26 mouse cellular contexts compared by ENCODE assay signal in the genomic region with DNA sequence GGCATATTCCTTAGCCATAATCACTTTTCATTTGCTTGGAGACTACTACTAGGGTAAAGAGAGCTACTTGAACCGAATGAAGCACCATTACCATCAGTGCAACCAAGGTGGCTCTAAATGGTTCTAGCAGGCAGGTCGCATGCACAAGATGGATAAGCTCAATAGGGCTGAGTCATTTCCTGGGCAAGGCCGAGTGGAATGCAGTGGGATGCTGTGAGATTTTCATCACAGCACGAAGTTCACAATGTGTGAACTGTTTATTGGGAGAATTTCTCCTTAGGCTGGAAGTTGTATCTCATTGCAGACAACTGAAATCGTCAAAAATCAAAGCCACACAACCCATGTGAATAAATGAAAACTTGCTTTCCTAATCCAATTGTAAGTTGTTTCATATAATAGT.
"Had no signal": no experiment of that assay in that cellular context is flagged by ENCODE, and none has a peak within 500 bp of the region (broad histone marks: within the 10 kb centered on the region; RNA-seq: fewer than 3 reads in every experiment).

No protein-coding gene starts in this region.

- ATAC-seq: hindbrain, embryonic 16.5 days; inflammation-experienced regulatory T-cells, adult 6 months; intestine, embryonic 15.5 days; intestine, postnatal 0 days; liver, embryonic 12.5 days had no signal

- H3K27ac ChIP-seq: heart, adult 2 months; hindbrain, embryonic 10.5 days; hindbrain, embryonic 12.5 days; hindbrain, embryonic 14.5 days; intestine, embryonic 15.5 days; layer of hippocampus, adult 2 months; left cerebral cortex, adult 2 months; limb, embryonic 13.5 days; limb, embryonic 15.5 days; liver, embryonic 12.5 days; liver, embryonic 14.5 days had no signal

- DNase-seq: gastrocnemius, postnatal 14 days; gastrocnemius, postnatal 36 days; heart, adult 11 months; heart, adult 2 months; heart, postnatal 10 days; heart, postnatal 4 days; kidney, adult 18-20 months; kidney, adult 8-10 months; kidney, postnatal 10 days; kidney, postnatal 25 days; kidney, postnatal 4 days; left cerebral cortex, postnatal 4 days had no signal

- H3K9me3 ChIP-seq: heart, embryonic 12.5 days; hindbrain, embryonic 10.5 days; hindbrain, embryonic 12.5 days; intestine, embryonic 15.5 days; limb, embryonic 13.5 days; limb, embryonic 15.5 days; liver, embryonic 12.5 days had no signal

- H3K36me3 ChIP-seq: heart, embryonic 12.5 days; hindbrain, embryonic 10.5 days; hindbrain, embryonic 12.5 days; intestine, embryonic 15.5 days; limb, embryonic 13.5 days; limb, embryonic 15.5 days; liver, embryonic 12.5 days had no signal

- H3K4me2 ChIP-seq: heart, embryonic 12.5 days; hindbrain, embryonic 12.5 days; hindbrain, embryonic 14.5 days; intestine, embryonic 15.5 days; limb, embryonic 13.5 days; limb, embryonic 15.5 days; liver, embryonic 12.5 days had no signal

- H3K27me3 ChIP-seq: heart, embryonic 12.5 days; hindbrain, embryonic 12.5 days; intestine, embryonic 15.5 days; limb, embryonic 13.5 days; limb, embryonic 15.5 days; liver, embryonic 12.5 days had no signal

- H3K4me3 ChIP-seq: heart, adult 2 months; heart, embryonic 12.5 days; hindbrain, embryonic 10.5 days; hindbrain, embryonic 12.5 days; intestine, embryonic 15.5 days; layer of hippocampus, adult 2 months; left cerebral cortex, adult 2 months; limb, embryonic 13.5 days; limb, embryonic 15.5 days; liver, embryonic 12.5 days had no signal

- H3K9ac ChIP-seq: heart, embryonic 12.5 days; hindbrain, embryonic 12.5 days; hindbrain, embryonic 14.5 days; intestine, embryonic 15.5 days; limb, embryonic 13.5 days; limb, embryonic 15.5 days; liver, embryonic 12.5 days; liver, embryonic 14.5 days had no signal

- H3K4me1 ChIP-seq: heart, embryonic 12.5 days; hindbrain, embryonic 10.5 days; hindbrain, embryonic 12.5 days; intestine, embryonic 15.5 days; limb, embryonic 13.5 days; limb, embryonic 15.5 days; liver, embryonic 12.5 days had no signal
